Comparison of ENCODE assay signal across 14 mouse cellular contexts in genomic region chr17:63366045-63366444, GRCm38 (mm10).
DNase-seq lines count a peak whose midpoint lies in the region; ATAC-seq lines count a peak whose summit lies in the region.
"Had no signal": no experiment of that assay in that cellular context is flagged by ENCODE, and none has a peak within 500 bp of the region (broad histone marks: within the 10 kb centered on the region; RNA-seq: fewer than 3 reads in every experiment).

No protein-coding gene starts in this region.

- DNase-seq in embryo, embryonic 10.5 days (ENCODE audit: low spot score): peak; percentile 46
- peak; percentile 39 for DNase-seq in retina, embryonic 14.5 days (ENCODE audit: low spot score)
- no peak for DNase-seq in ovary, adult 18-20 months (ENCODE audit: low spot score)
- DNase-seq in yolk sac, embryonic 10.5 days (ENCODE audit: low spot score): no peak
- DNase-seq: cerebellum, postnatal 10 days; gastrocnemius, postnatal 36 days; heart, postnatal 10 days; kidney, adult 2 months; lung, adult 18-20 months had no signal

- no peaks in the 10 kb centered on the region for H3K36me3 ChIP-seq in hindbrain, embryonic 13.5 days
- no peaks in the 10 kb centered on the region for H3K36me3 ChIP-seq in hindbrain, embryonic 12.5 days
- H3K36me3 ChIP-seq in forebrain, embryonic 13.5 days (ENCODE audit: poor library complexity, severe bottlenecking): no peaks in the 10 kb centered on the region

- no peaks in the 10 kb centered on the region for H3K9me3 ChIP-seq in hindbrain, embryonic 13.5 days
- H3K9me3 ChIP-seq in hindbrain, embryonic 12.5 days (replicated peaks): no peaks in the 10 kb centered on the region
- no peaks in the 10 kb centered on the region for H3K9me3 ChIP-seq in forebrain, embryonic 13.5 days (replicated peaks)

- H3K4me3 ChIP-seq in hindbrain, embryonic 13.5 days: no peak overlapping the region
- no peak overlapping the region for H3K4me3 ChIP-seq in hindbrain, embryonic 12.5 days
- no peak overlapping the region for H3K4me3 ChIP-seq in forebrain, embryonic 13.5 days

- peaks cover 11% of the 10 kb centered on the region for H3K4me1 ChIP-seq in hindbrain, embryonic 13.5 days (replicated peaks)
- peaks cover 6% of the 10 kb centered on the region; the same call in 1 of the 2 replicates for H3K4me1 ChIP-seq in hindbrain, embryonic 12.5 days
- peaks cover 8% of the 10 kb centered on the region for H3K4me1 ChIP-seq in forebrain, embryonic 13.5 days

- no peak overlapping the region for H3K4me2 ChIP-seq in hindbrain, embryonic 13.5 days
- no peak overlapping the region for H3K4me2 ChIP-seq in hindbrain, embryonic 12.5 days (replicated peaks)
- peak overlapping the region; percentile 22 for H3K4me2 ChIP-seq in forebrain, embryonic 13.5 days

- ATAC-seq in hindbrain, embryonic 13.5 days (ENCODE audit: low FRiP score): no peak
- no peak for ATAC-seq in hindbrain, embryonic 12.5 days (ENCODE audit: low FRiP score)
- peak; percentile 36; the same call in 1 of the 2 replicates for ATAC-seq in forebrain, embryonic 13.5 days
- ATAC-seq in inflammation-experienced regulatory T-cells, adult 6 months: no peak
- ATAC-seq: CD4-positive, CD25-positive, alpha-beta regulatory T cell, adult 4 months had no signal

- no peak overlapping the region for H3K9ac ChIP-seq in hindbrain, embryonic 13.5 days
- H3K9ac ChIP-seq in hindbrain, embryonic 12.5 days: no peak overlapping the region
- no peak overlapping the region for H3K9ac ChIP-seq in forebrain, embryonic 13.5 days

- no peaks in the 10 kb centered on the region for H3K27me3 ChIP-seq in hindbrain, embryonic 13.5 days
- H3K27me3 ChIP-seq in hindbrain, embryonic 12.5 days: no peaks in the 10 kb centered on the region
- no peaks in the 10 kb centered on the region for H3K27me3 ChIP-seq in forebrain, embryonic 13.5 days

- WGBS in hindbrain, embryonic 13.5 days: 51% methylated on average over 11 of the region's 11 CpGs
- WGBS in hindbrain, embryonic 12.5 days: 55% methylated on average over 11 of the region's 11 CpGs
- 25% methylated on average over 11 of the region's 11 CpGs for WGBS in forebrain, embryonic 13.5 days

- H3K27ac ChIP-seq in hindbrain, embryonic 13.5 days: peak overlapping the region; percentile 60; the same call in 1 of the 2 replicates
- H3K27ac ChIP-seq in hindbrain, embryonic 12.5 days: no peak overlapping the region
- H3K27ac ChIP-seq in forebrain, embryonic 13.5 days: peak overlapping the region; percentile 6; the same call in 1 of the 2 replicates

Comparison
In these comparisons a context has a peak if more than half of its experiments do, and no peak if none do; other contexts are left out.
1. DNase-seq: peak in embryo, embryonic 10.5 days (single experiment) and retina, embryonic 14.5 days (single experiment); none in ovary, adult 18-20 months (single experiment) and yolk sac, embryonic 10.5 days (single experiment).